Mouse (Mus musculus): Measurements from ENCODE around the gene Usp54. TPM values are rescaled to one million over a fixed set of nuclear protein-coding genes. Genes with fewer than 3 reads are reported as not detected.
A peak's percentile ranks its signal among the peaks of the same experiment; 100 is the strongest.

Gene Usp54
- polyA plus RNA-seq, 1 experiment: 8.4 TPM

GRCm38 (mm10) chr14:20550136-20550535 is 90.7 kb downstream of the Usp54 start:
- no peak overlapping the region for H3K27ac ChIP-seq (ENCODE audit: insufficient read depth, low read length)
- no peak overlapping the region for H3K4me3 ChIP-seq (ENCODE audit: insufficient read depth, low read length)
- H3K4me1 ChIP-seq (ENCODE audit: control insufficient read depth, insufficient read depth, low read length): no peaks in the 10 kb centered on the region
- TF ChIP-seq CTCF (IDR thresholded peaks at IDR 0.05; ENCODE audit: borderline replicate concordance, insufficient read depth, low read length) (no peak), POLR2A (IDR thresholded peaks at IDR 0.05; ENCODE audit: low read depth, low read length) (no peak)

GRCm38 (mm10) chr14:20546415-20546814 is 94.4 kb downstream of the Usp54 start, which contains the start of gene Ppp3cb:
Gene Ppp3cb, minus strand, starts transcription at chr14:20546573.
- Histone ChIP-seq H3K4me3 (ENCODE audit: insufficient read depth, low read length) (peak within 1 kb of the TSS; percentile 81), H3K27ac (ENCODE audit: insufficient read depth, low read length) (peak within 1 kb of the TSS; percentile 98), H3K4me1 (ENCODE audit: control insufficient read depth, insufficient read depth, low read length) (no peaks in the 10 kb centered on the region)
- no peak for TF ChIP-seq CTCF (IDR thresholded peaks at IDR 0.05; ENCODE audit: borderline replicate concordance, insufficient read depth, low read length)
- TF ChIP-seq POLR2A (IDR thresholded peaks at IDR 0.05; ENCODE audit: low read depth, low read length): 0 out of 2 replicates have a peak, but pooled peaks have one; percentile 35

GRCm38 (mm10) chr14:20545529-20546331 is 95.1 kb downstream of the Usp54 start:
- no peaks in the 10 kb centered on the region for H3K4me1 ChIP-seq (ENCODE audit: control insufficient read depth, insufficient read depth, low read length)
- peak overlapping the region; percentile 81 for H3K4me3 ChIP-seq (ENCODE audit: insufficient read depth, low read length)
- H3K27ac ChIP-seq (ENCODE audit: insufficient read depth, low read length): peak overlapping the region; percentile 98
- TF ChIP-seq POLR2A (IDR thresholded peaks at IDR 0.05; ENCODE audit: low read depth, low read length): peak; percentile 98
- TF ChIP-seq CTCF (IDR thresholded peaks at IDR 0.05; ENCODE audit: borderline replicate concordance, insufficient read depth, low read length): no peak

- Histone ChIP-seq H3K4me3 (ENCODE audit: insufficient read depth, low read length) (peak overlapping the region; percentile 76), H3K4me1 (ENCODE audit: control insufficient read depth, insufficient read depth, low read length) (no peaks in the 10 kb centered on the region), H3K27ac (ENCODE audit: insufficient read depth, low read length) (no peak overlapping the region)
- no peak for TF ChIP-seq CTCF (IDR thresholded peaks at IDR 0.05; ENCODE audit: borderline replicate concordance, insufficient read depth, low read length)
- TF ChIP-seq POLR2A (IDR thresholded peaks at IDR 0.05; ENCODE audit: low read depth, low read length): 0 out of 2 replicates have a peak, but pooled peaks have one; percentile 18
Observed at GRCm38 (mm10) chr14:20544467-20545411, 96.1 kb downstream of the Usp54 start.

- H3K4me3 ChIP-seq (ENCODE audit: insufficient read depth, low read length): no peak overlapping the region
- TF ChIP-seq CTCF (IDR thresholded peaks at IDR 0.05; ENCODE audit: borderline replicate concordance, insufficient read depth, low read length): no peak
- no peak for TF ChIP-seq POLR2A (IDR thresholded peaks at IDR 0.05; ENCODE audit: low read depth, low read length)
- no peaks in the 10 kb centered on the region for H3K4me1 ChIP-seq (ENCODE audit: control insufficient read depth, insufficient read depth, low read length)
- no peak overlapping the region for H3K27ac ChIP-seq (ENCODE audit: insufficient read depth, low read length)
Observed at GRCm38 (mm10) chr14:20529643-20530042, 111.2 kb downstream of the Usp54 start.

- no peak overlapping the region for H3K27ac ChIP-seq (ENCODE audit: insufficient read depth, low read length)
- H3K4me3 ChIP-seq (ENCODE audit: insufficient read depth, low read length): no peak overlapping the region
- no peak for TF ChIP-seq CTCF (IDR thresholded peaks at IDR 0.05; ENCODE audit: borderline replicate concordance, insufficient read depth, low read length)
- TF ChIP-seq POLR2A (IDR thresholded peaks at IDR 0.05; ENCODE audit: low read depth, low read length): no peak
- no peaks in the 10 kb centered on the region for H3K4me1 ChIP-seq (ENCODE audit: control insufficient read depth, insufficient read depth, low read length)
Observed at GRCm38 (mm10) chr14:20520179-20520578, 120.7 kb downstream of the Usp54 start.

GRCm38 (mm10) chr14:20508424-20508823 is 132.4 kb downstream of the Usp54 start:
- TF ChIP-seq CTCF (IDR thresholded peaks at IDR 0.05; ENCODE audit: borderline replicate concordance, insufficient read depth, low read length): no peak
- TF ChIP-seq POLR2A (IDR thresholded peaks at IDR 0.05; ENCODE audit: low read depth, low read length): no peak
- no peaks in the 10 kb centered on the region for H3K4me1 ChIP-seq (ENCODE audit: control insufficient read depth, insufficient read depth, low read length)
- H3K27ac ChIP-seq (ENCODE audit: insufficient read depth, low read length): no peak overlapping the region
- no peak overlapping the region for H3K4me3 ChIP-seq (ENCODE audit: insufficient read depth, low read length)

- peaks cover 6% of the 10 kb centered on the region for H3K4me1 ChIP-seq (ENCODE audit: control insufficient read depth, insufficient read depth, low read length)
- TF ChIP-seq POLR2A (IDR thresholded peaks at IDR 0.05; ENCODE audit: low read depth, low read length) (no peak), CTCF (IDR thresholded peaks at IDR 0.05; ENCODE audit: borderline replicate concordance, insufficient read depth, low read length) (no peak)
- no peak overlapping the region for H3K4me3 ChIP-seq (ENCODE audit: insufficient read depth, low read length)
- H3K27ac ChIP-seq (ENCODE audit: insufficient read depth, low read length): no peak overlapping the region
Observed at GRCm38 (mm10) chr14:20502966-20503365, 137.9 kb downstream of the Usp54 start.

GRCm38 (mm10) chr14:20499982-20500381 is 140.9 kb downstream of the Usp54 start:
- Histone ChIP-seq H3K4me1 (ENCODE audit: control insufficient read depth, insufficient read depth, low read length) (peaks cover 6% of the 10 kb centered on the region), H3K27ac (ENCODE audit: insufficient read depth, low read length) (no peak overlapping the region), H3K4me3 (ENCODE audit: insufficient read depth, low read length) (no peak overlapping the region)
- TF ChIP-seq POLR2A (IDR thresholded peaks at IDR 0.05; ENCODE audit: low read depth, low read length): no peak
- no peak for TF ChIP-seq CTCF (IDR thresholded peaks at IDR 0.05; ENCODE audit: borderline replicate concordance, insufficient read depth, low read length)

Other genes starting within 250 kb of the Usp54 start
- gene Mrps16, start 247.4 kb downstream of the Usp54 start, polyA plus RNA-seq (2011; ENCODE audit: insufficient read length, low read depth, missing spikeins): 63.6 and 65.0 TPM in 2 replicates
- gene Cfap70, start 188.8 kb downstream of the Usp54 start, polyA plus RNA-seq (2011; ENCODE audit: insufficient read length, low read depth, missing spikeins): 1.4 TPM in 1 of 2 replicates, not detected in the other
- 127 and 138 TPM in 2 replicates for gene Anxa7, start 160.9 kb downstream of the Usp54 start, polyA plus RNA-seq (2011; ENCODE audit: insufficient read length, low read depth, missing spikeins)
- gene Mss51, start 144.2 kb downstream of the Usp54 start, polyA plus RNA-seq (2011; ENCODE audit: insufficient read length, low read depth, missing spikeins): 1.2 TPM in 2 replicates
- gene Ppp3cb, start 94.5 kb downstream of the Usp54 start, polyA plus RNA-seq (2011; ENCODE audit: insufficient read length, low read depth, missing spikeins): 80.3 and 93.9 TPM in 2 replicates
- not detected in 2 replicates for gene Myoz1, start 15.5 kb upstream of the Usp54 start, polyA plus RNA-seq (2011; ENCODE audit: insufficient read length, low read depth, missing spikeins)
- gene Synpo2l, start 27.3 kb upstream of the Usp54 start, polyA plus RNA-seq (2011; ENCODE audit: insufficient read length, low read depth, missing spikeins): 0.33 TPM in 1 of 2 replicates, not detected in the other
- 85.1 and 91.8 TPM in 2 replicates for gene Sec24c, start 33.2 kb upstream of the Usp54 start, polyA plus RNA-seq (2011; ENCODE audit: insufficient read length, low read depth, missing spikeins)
- gene Fut11, start 53.9 kb upstream of the Usp54 start, polyA plus RNA-seq (2011; ENCODE audit: insufficient read length, low read depth, missing spikeins): 14.5 and 24.4 TPM in 2 replicates
- gene Chchd1, start 61.9 kb upstream of the Usp54 start, polyA plus RNA-seq (2011; ENCODE audit: insufficient read length, low read depth, missing spikeins): 99.8 and 109 TPM in 2 replicates
- gene Zswim8, start 66.5 kb upstream of the Usp54 start, polyA plus RNA-seq (2011; ENCODE audit: insufficient read length, low read depth, missing spikeins): 125 and 130 TPM in 2 replicates
- 27.3 and 32.0 TPM in 2 replicates for gene Ndst2, start 93.5 kb upstream of the Usp54 start, polyA plus RNA-seq (2011; ENCODE audit: insufficient read length, low read depth, missing spikeins)
- gene Camk2g, start 153.0 kb upstream of the Usp54 start, polyA plus RNA-seq (2011; ENCODE audit: insufficient read length, low read depth, missing spikeins): 105 and 138 TPM in 2 replicates
- gene Plau, start 195.6 kb upstream of the Usp54 start, polyA plus RNA-seq (2011; ENCODE audit: insufficient read length, low read depth, missing spikeins): 75.9 and 142 TPM in 2 replicates